Mouse (Mus musculus): ENCODE results near the gene Gdf3.
"Not testable (repeated sequence)": the region's sequence is repeated elsewhere in the genome, so short reads cannot be mapped to it uniquely, and the experiment has no call there.

DNA sequence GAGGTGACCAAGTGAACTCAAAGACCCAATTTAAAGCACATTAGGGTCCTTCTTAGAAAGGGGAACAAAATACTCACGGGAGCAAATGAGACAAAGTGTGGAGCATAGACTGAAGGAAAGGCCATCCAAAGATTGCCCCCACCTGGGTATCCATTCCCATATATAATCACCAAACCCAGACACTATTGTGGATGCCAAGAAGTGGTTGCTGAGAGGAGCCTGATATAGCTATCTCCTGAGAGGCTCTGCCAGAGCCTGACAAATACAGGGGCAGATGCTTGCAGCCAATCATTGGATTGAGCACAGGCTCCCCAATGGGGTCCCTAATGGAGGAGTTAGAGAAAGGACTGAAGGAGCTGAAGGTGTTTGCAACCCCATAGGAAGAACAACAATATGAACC, 34.9 kb downstream of the Gdf3 start:
- not testable (repeated sequence) for TF ChIP-seq POLR2A (IDR thresholded peaks at IDR 0.05; ENCODE audit: low read depth, low read length); CTCF (IDR thresholded peaks at IDR 0.05; ENCODE audit: extremely low read depth, insufficient read length, insufficient replicate concordance, low read depth, low read length)
